Mouse (Mus musculus): ENCODE measurements at regions not wholly inside any gene's neighbourhood (a gene's known extent, or its start where the extent isn't known, plus 50 kb on each side); places are given as distances from the start of the nearest gene placed in this dataset.

GRCm38 (mm10) chr3:7943646-7944381, 1323.6 kb upstream of the 1700008P02Rik start:
- Histone ChIP-seq H3K9ac (no peak overlapping the region), H3K4me1 (replicated peaks) (0 out of 2 replicates have a peak, but pooled peaks cover 7% of the 10 kb centered on the region), H3K9me3 (no peaks in the 10 kb centered on the region), H3K4me2 (no peak overlapping the region), H3K4me3 (no peak overlapping the region), H3K36me3 (no peaks in the 10 kb centered on the region), H3K27me3 (no peaks in the 10 kb centered on the region), H3K27ac (replicated peaks) (no peak overlapping the region)
- WGBS = 39% methylated on average over 8 of the region's 8 CpGs
- peak; percentile 92 for ATAC-seq (ENCODE audit: low read depth)
